Mouse (Mus musculus) B cell, adult 67 days (primary cell): ENCODE measurements around the gene Dusp10. TPM values are rescaled to one million over a fixed set of nuclear protein-coding genes. Genes with fewer than 3 reads are reported as not detected.

Source experiments
- total RNA-seq, 2 experiments: library from RNA; stranded (reverse); gene quantifications; 4 replicates each; pipeline ENCODE4 v1.2.4; 2023

Gene Dusp10
- 10 to 100 TPM; 46.3 to 62.3 TPM for total RNA-seq

DNA sequence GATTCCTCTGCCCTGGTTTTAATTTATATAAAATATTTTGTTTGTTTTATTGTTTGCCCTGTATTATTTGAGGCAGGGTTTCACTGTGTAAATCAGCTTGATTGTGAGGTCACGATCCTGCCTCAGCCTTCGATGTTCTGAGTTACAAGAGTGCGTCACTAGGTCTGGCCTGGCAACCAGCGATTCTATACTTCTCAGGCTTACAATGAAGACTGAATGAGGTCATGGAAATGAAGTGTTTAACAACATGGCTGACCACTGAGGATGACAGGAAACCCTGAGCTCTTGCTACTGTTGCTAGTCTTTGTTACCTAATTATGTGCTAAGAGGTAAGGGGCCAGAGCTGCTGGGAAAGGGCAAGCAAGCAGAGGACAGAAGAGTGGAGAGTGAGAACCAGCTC lies at the start of gene Dusp10:
TSS of gene Dusp10 (plus strand) at position 197 of the 400 bp plus-strand sequence.

DNA sequence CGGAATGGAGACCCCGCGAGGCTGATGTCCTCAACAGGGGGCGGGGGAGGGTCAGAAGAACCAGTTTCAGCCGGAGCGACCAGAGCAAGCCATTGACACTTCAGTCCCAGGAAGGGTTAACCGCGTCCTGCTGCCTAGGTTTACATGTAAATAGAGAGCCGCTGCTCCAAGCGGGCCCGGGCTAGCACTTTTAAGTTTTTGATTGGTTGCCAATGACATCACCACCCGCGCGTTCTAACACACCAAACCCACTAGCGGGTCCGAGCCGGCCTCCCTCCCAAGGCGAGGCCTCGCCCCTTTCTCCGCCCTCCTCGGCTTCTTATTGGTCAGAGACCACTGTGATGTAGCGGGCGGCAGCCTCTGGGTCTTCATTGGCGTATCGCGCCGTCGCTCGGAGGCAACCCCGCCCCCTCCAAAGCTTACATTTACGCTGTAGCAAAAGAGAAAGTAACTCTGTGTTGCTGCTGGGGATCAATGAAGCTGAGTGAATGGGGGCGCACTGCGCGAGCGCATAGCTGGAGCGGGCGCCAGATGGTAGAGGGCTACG lies 21.0 kb downstream of the Dusp10 start, which contains the start of gene 1700056E22Rik:
TSS of gene 1700056E22Rik (minus strand) at position 291 of the 547 bp plus-strand sequence.

Other genes with a start within 250 kb of the Dusp10 start
- 1 to 10 TPM; 6.5 to 7.5 TPM for gene 1700056E22Rik, start 21.0 kb downstream of the Dusp10 start, total RNA-seq